Mouse (Mus musculus) limb, embryonic 12.5 days (tissue): Measurements from ENCODE around the gene B230219D22Rik. TPM values are rescaled to one million over a fixed set of nuclear protein-coding genes. Genes with fewer than 3 reads are reported as not detected.
"Not testable (repeated sequence)": the region's sequence is repeated elsewhere in the genome, so short reads cannot be mapped to it uniquely, and the experiment has no call there.

Experiments used
- ATAC-seq: fragments of 200-750 bp; cut with Nextera tagmentation; 2 replicates; pipeline ENCODE4 v1.8.0; 2017; ENCODE audit warnings: low read depth, moderate TSS enrichment; ENCODE audit not compliant: insufficient number of reproducible peaks, insufficient read depth, low FRiP score, low TSS enrichment
- H3K27ac ChIP-seq: fragments of 300-500 bp; sonication (generic); 2 replicates; pipeline ENCODE4 v1.5.1; 2016; ENCODE audit warnings: mild to moderate bottlenecking, moderate library complexity
- H3K27me3 ChIP-seq: fragments of 300-500 bp; sonication (generic); 2 replicates; pipeline ENCODE4 v1.6.1; 2016; ENCODE audit warnings: mild to moderate bottlenecking, moderate library complexity
- H3K36me3 ChIP-seq: fragments of 300-500 bp; sonication (generic); 2 replicates; pipeline ENCODE4 v1.6.1; 2016; ENCODE audit warnings: mild to moderate bottlenecking, moderate library complexity
- H3K4me1 ChIP-seq: fragments of 300-500 bp; sonication (generic); replicated peaks from 2 replicates; pipeline ENCODE4 v1.6.1; 2016
- H3K4me2 ChIP-seq: fragments of 300-500 bp; sonication (generic); 2 replicates; pipeline ENCODE4 v1.6.1; 2016; ENCODE audit warnings: mild to moderate bottlenecking, moderate library complexity
- H3K4me3 ChIP-seq: fragments of 300-500 bp; sonication (generic); replicated peaks from 2 replicates; pipeline ENCODE4 v1.5.1; 2016; ENCODE audit warnings: mild to moderate bottlenecking
- H3K9ac ChIP-seq: fragments of 300-500 bp; sonication (generic); replicated peaks from 2 replicates; pipeline ENCODE4 v1.6.1; 2016; ENCODE audit warnings: mild to moderate bottlenecking, moderate library complexity
- H3K9me3 ChIP-seq: fragments of 300-500 bp; sonication (generic); 2 replicates; pipeline ENCODE4 v1.6.1; 2016; ENCODE audit warnings: mild to moderate bottlenecking, moderate library complexity
- WGBS: fragments of 180-500 bp; shearing (Covaris S2); methylation state at CpG from one replicate; pipeline ENCODE4 v1.1.7; 2016; 5-methylcytosine and 5-hydroxymethylcytosine counted together
- polyA plus RNA-seq: library from polyadenylated mRNA; unstranded; fragments of >200 nt; fragmentation: Nextera tagmentation; extraction: Ambion mirVana; gene quantifications from 2 replicates; pipeline ENCODE4 v1.2.1, GENCODE M21; 2016

B230219D22Rik gene
- polyA plus RNA-seq, 1 experiment from 2014 or later, result 78.7 TPM

DNA sequence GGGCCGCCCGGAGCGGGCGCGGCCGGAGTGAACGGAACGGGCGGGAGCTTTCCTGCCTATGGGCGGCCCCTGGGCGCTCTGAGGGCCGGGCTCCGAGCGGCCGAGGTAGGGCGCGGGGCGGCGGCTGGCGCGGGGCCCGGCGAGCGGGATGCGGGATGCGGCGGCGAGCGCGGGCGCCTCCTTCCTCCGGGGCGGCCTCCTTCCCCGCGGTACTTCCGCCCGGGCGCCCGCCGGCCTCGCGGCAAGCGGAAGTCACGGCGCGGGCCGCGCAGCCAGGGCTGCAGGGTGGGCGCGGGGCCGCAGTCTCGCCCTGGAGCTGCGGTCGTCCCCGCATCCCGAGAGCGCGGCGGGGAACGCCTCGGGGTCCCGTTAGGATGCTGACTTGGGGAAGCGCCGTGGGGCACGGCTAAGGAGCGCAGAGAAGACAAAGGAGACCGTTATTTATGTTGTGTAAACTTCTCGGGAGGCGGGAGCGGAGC is 358 bp downstream of the B230219D22Rik start:
- Histone ChIP-seq H3K4me3 (peak overlapping the region; percentile 100), H3K4me2 (peak overlapping the region; percentile 78), H3K36me3 (peaks cover 3% of the 10 kb centered on the region), H3K4me1 (peaks cover 16% of the 10 kb centered on the region), H3K27me3 (no peaks in the 10 kb centered on the region), H3K27ac (peak overlapping the region; percentile 99), H3K9ac (peak overlapping the region; percentile 100), H3K9me3 (no peaks in the 10 kb centered on the region)
- under 1% methylated on average over 64 of the region's 70 CpGs for WGBS
- peak; percentile 41; the same call in 1 of the 2 replicates for ATAC-seq

- 9% methylated on average over 8 of the region's 8 CpGs for WGBS
- Histone ChIP-seq H3K9me3 (no peaks in the 10 kb centered on the region), H3K9ac (peak overlapping the region; percentile 100), H3K4me2 (peak overlapping the region; percentile 78), H3K27me3 (no peaks in the 10 kb centered on the region), H3K4me3 (peak overlapping the region; percentile 100), H3K4me1 (peaks cover 16% of the 10 kb centered on the region), H3K36me3 (peaks cover 12% of the 10 kb centered on the region), H3K27ac (peak overlapping the region; percentile 99)
- ATAC-seq, result no peak
Measured at GRCm38 (mm10) chr13:55694110-55694509, 1.2 kb downstream of the B230219D22Rik start.

- 100% methylated on average over 1 of the region's 3 CpGs for WGBS
- H3K36me3 ChIP-seq, result peaks cover 31% of the 10 kb centered on the region
- H3K27me3 ChIP-seq, H3K9ac ChIP-seq, ATAC-seq, H3K27ac ChIP-seq, H3K9me3 ChIP-seq, H3K4me3 ChIP-seq, H3K4me2 ChIP-seq: not testable (repeated sequence)
- H3K4me1 ChIP-seq, result peaks cover 16% of the 10 kb centered on the region
Measured at GRCm38 (mm10) chr13:55695989-55696388, 3.1 kb downstream of the B230219D22Rik start.

- 86% methylated on average over 4 of the region's 4 CpGs for WGBS
- peaks cover 13% of the 10 kb centered on the region for H3K4me1 ChIP-seq
- ATAC-seq, result no peak
- no peak overlapping the region for H3K4me2 ChIP-seq
- H3K27me3 ChIP-seq, result no peaks in the 10 kb centered on the region
- H3K36me3 ChIP-seq, result peaks cover 71% of the 10 kb centered on the region
- no peak overlapping the region for H3K27ac ChIP-seq
- H3K4me3 ChIP-seq, result no peak overlapping the region
- H3K9me3 ChIP-seq, result peaks cover 10% of the 10 kb centered on the region
- no peak overlapping the region for H3K9ac ChIP-seq
Measured at GRCm38 (mm10) chr13:55704301-55704700, 11.4 kb downstream of the B230219D22Rik start.

GRCm38 (mm10) chr13:55712846-55713245 is 19.9 kb downstream of the B230219D22Rik start:
- WGBS, result 96% methylated on average over 3 of the region's 3 CpGs

GRCm38 (mm10) chr13:55714501-55715166 is 21.7 kb downstream of the B230219D22Rik start, which contains the start of gene Txndc15:
TSS of gene Txndc15 (plus strand) at chr13:55714650.
- under 1% methylated on average over 63 of the region's 63 CpGs for WGBS

More at GRCm38 (mm10) chr13:55712846-55713245, 19.9 kb downstream of the B230219D22Rik start:
- H3K9ac ChIP-seq, result no peak overlapping the region
- no peaks in the 10 kb centered on the region for H3K9me3 ChIP-seq
- no peak overlapping the region for H3K4me3 ChIP-seq
- H3K27ac ChIP-seq, result no peak overlapping the region
- H3K36me3 ChIP-seq, result peaks cover 2% of the 10 kb centered on the region
- no peak overlapping the region for H3K4me2 ChIP-seq
- no peak for ATAC-seq
- H3K27me3 ChIP-seq, result no peaks in the 10 kb centered on the region
- peaks cover 36% of the 10 kb centered on the region for H3K4me1 ChIP-seq

DNA sequence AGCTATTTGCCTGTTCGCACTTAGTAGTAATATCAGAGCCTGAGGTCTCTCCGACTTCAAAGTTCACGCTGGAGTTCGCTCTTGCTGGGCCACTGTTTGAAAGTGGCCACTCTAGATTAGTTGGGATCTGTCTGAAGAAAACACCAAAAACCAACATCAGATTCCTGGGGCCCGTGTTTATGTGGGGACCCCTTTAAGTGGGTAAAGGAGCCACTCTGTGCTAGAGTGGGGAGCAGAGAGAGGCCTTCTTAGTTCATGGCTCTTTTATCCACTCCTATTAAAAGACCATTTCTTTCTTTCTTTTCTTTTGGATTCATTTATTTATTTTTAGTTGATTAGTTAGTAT is 22.2 kb downstream of the B230219D22Rik start:
- Histone ChIP-seq H3K9me3 (no peaks in the 10 kb centered on the region), H3K27me3 (no peaks in the 10 kb centered on the region), H3K4me2 (peak overlapping the region; percentile 53), H3K9ac (peak overlapping the region; percentile 95), H3K27ac (peak overlapping the region; percentile 92), H3K36me3 (peaks cover 25% of the 10 kb centered on the region), H3K4me3 (peak overlapping the region; percentile 95), H3K4me1 (peaks cover 14% of the 10 kb centered on the region)
- ATAC-seq, result no peak
- 9% methylated on average over 5 of the region's 5 CpGs for whole genome bisulfite sequencing

More at GRCm38 (mm10) chr13:55714501-55715166, 21.7 kb downstream of the B230219D22Rik start, which contains the start of gene Txndc15:
- H3K27me3 ChIP-seq, result no peaks in the 10 kb centered on the region
- H3K9me3 ChIP-seq, result no peaks in the 10 kb centered on the region
- H3K9ac ChIP-seq, result peak within 1 kb of the TSS; percentile 95
- H3K4me3 ChIP-seq, result peak within 1 kb of the TSS; percentile 95
- ATAC-seq, result peak; percentile 88
- H3K4me2 ChIP-seq, result peak within 1 kb of the TSS; percentile 53
- peak within 1 kb of the TSS; percentile 92 for H3K27ac ChIP-seq
- peaks cover 20% of the 10 kb centered on the region for H3K36me3 ChIP-seq
- H3K4me1 ChIP-seq, result peaks cover 20% of the 10 kb centered on the region

GRCm38 (mm10) chr13:55715908-55716510 is 23.1 kb downstream of the B230219D22Rik start:
- Histone ChIP-seq H3K4me1 (peaks cover 11% of the 10 kb centered on the region), H3K36me3 (peaks cover 32% of the 10 kb centered on the region), H3K9me3 (no peaks in the 10 kb centered on the region), H3K9ac (no peak overlapping the region), H3K4me3 (peak overlapping the region; percentile 95; the same call in 1 of the 2 replicates), H3K27ac (no peak overlapping the region), H3K4me2 (peak overlapping the region; percentile 53; the same call in 1 of the 2 replicates), H3K27me3 (no peaks in the 10 kb centered on the region)
- no peak for ATAC-seq
- 75% methylated on average over 7 of the region's 7 CpGs for WGBS

DNA sequence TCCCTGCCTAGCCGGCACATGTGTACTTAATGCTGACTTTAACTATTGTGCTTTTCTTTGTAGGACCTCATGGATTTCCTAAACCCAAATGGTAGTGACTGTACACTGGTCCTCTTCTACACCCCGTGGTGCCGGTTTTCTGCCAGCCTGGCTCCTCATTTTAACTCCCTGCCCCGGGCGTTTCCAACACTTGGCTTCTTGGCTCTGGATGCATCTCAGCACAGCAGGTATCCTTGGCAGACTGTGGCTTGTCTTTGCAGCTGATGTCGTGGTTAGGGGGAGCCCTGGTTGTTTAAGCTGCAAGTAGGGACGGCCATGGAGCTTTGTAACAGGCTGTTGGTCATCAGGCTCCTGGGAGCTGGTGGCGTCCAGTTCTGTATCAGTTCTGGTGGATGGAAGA is 28.6 kb downstream of the B230219D22Rik start:
- no peaks in the 10 kb centered on the region for H3K27me3 ChIP-seq
- no peaks in the 10 kb centered on the region for H3K9me3 ChIP-seq
- ATAC-seq, result no peak
- no peak overlapping the region for H3K9ac ChIP-seq
- no peak overlapping the region for H3K27ac ChIP-seq
- peaks cover 2% of the 10 kb centered on the region; the same call in 1 of the 2 replicates for H3K4me1 ChIP-seq
- 84% methylated on average over 8 of the region's 8 CpGs for WGBS
- no peak overlapping the region for H3K4me3 ChIP-seq
- H3K36me3 ChIP-seq, result peaks cover 83% of the 10 kb centered on the region
- H3K4me2 ChIP-seq, result no peak overlapping the region

DNA sequence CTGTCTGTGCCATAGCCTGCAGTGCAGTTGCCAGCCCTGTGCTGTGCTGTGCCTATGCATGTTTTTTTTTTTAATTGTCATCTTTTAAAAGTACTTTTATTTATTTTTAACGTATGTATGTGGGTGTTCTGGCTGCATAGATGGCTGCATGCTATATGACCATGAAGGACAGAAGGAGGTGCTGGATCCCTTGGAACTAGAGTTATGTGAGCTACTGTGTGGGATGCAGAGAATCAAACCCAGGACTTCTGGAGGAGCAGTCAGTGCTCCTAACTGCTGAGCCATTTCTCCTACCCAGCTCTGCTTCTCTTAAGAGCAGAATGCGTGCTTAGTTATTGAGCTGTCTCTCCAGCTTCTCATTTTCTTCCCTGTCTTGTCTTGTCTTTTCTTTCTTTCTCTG is 29.1 kb downstream of the B230219D22Rik start:
- no peak overlapping the region for H3K4me3 ChIP-seq
- ATAC-seq, result no peak
- no peak overlapping the region for H3K4me2 ChIP-seq
- H3K9me3 ChIP-seq, result no peaks in the 10 kb centered on the region
- no peak overlapping the region for H3K27ac ChIP-seq
- no peak overlapping the region for H3K9ac ChIP-seq
- WGBS, result 94% methylated on average over 2 of the region's 2 CpGs
- no peaks in the 10 kb centered on the region; the same call in 1 of the 2 replicates for H3K4me1 ChIP-seq
- H3K27me3 ChIP-seq, result no peaks in the 10 kb centered on the region
- H3K36me3 ChIP-seq, result peaks cover 83% of the 10 kb centered on the region

- WGBS, result 5% methylated on average over 4 of the region's 4 CpGs
- no peak for ATAC-seq
- H3K27me3 ChIP-seq, result no peaks in the 10 kb centered on the region
Measured at GRCm38 (mm10) chr13:55726598-55727119, 33.7 kb downstream of the B230219D22Rik start.

More at GRCm38 (mm10) chr13:55726598-55727119, 33.7 kb downstream of the B230219D22Rik start:
- H3K4me3 ChIP-seq, result peak overlapping the region; percentile 58
- H3K9me3 ChIP-seq, result no peaks in the 10 kb centered on the region
- H3K27ac ChIP-seq, result peak overlapping the region; percentile 99
- no peaks in the 10 kb centered on the region for H3K4me1 ChIP-seq
- peak overlapping the region; percentile 58 for H3K4me2 ChIP-seq
- peak overlapping the region; percentile 85 for H3K9ac ChIP-seq
- peaks cover 44% of the 10 kb centered on the region for H3K36me3 ChIP-seq
